ENCODE assay signal across 8 mouse cellular contexts in the genomic region with DNA sequence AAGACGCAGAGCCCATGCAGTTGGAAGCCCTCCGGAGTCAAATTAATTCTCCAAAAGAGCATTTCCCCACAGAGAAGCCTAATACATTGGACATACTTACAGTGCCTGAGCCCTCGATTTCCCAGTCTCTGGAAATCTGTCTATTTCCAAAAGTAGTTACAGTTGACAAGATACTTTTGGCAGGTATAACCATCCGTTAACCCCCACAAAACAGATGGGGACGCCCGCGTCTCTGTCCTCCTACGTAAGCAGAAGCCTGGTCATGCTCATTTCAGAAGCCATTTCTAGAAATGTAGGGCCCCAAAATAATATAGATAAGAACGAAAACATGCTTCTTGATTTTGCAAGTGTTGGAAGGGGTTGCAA. TPM values are rescaled to one million over a fixed set of nuclear protein-coding genes. Genes with fewer than 3 reads are reported as not detected.
DNase-seq lines count a peak whose midpoint lies in the region; ATAC-seq and TF ChIP-seq lines count a peak whose summit lies in the region.

No protein-coding gene starts in this region.

- H3K4me3 ChIP-seq in erythroblast, embryonic 14.5 days (replicated peaks), result peak overlapping the region; percentile 77
- H3K4me3 ChIP-seq in C2C12 (ENCODE audit: insufficient read depth, poor library complexity, severe bottlenecking), result peak overlapping the region; percentile 49
- peak overlapping the region; percentile 83 for H3K4me3 ChIP-seq in limb, embryonic 10.5 days

- no peaks in the 10 kb centered on the region for H3K79me3 ChIP-seq in C2C12 (ENCODE audit: low read depth)

- no peak for ATAC-seq in erythroblast, adult 5-6 weeks (replicated peaks; ENCODE audit: low FRiP score, poor library complexity, severe bottlenecking)

- H3K27me3 ChIP-seq in erythroblast, embryonic 14.5 days (ENCODE audit: control insufficient read depth), result no peaks in the 10 kb centered on the region
- H3K27me3 ChIP-seq in C2C12 (ENCODE audit: control insufficient read depth, insufficient read depth, insufficient read length), result no peaks in the 10 kb centered on the region
- H3K27me3 ChIP-seq in limb, embryonic 10.5 days (ENCODE audit: low read depth, poor library complexity, severe bottlenecking), result no peaks in the 10 kb centered on the region

- peak overlapping the region; percentile 81 for H3K27ac ChIP-seq in limb, embryonic 10.5 days

- peaks cover 31% of the 10 kb centered on the region for H3K4me1 ChIP-seq in erythroblast, embryonic 14.5 days (ENCODE audit: control insufficient read depth)
- H3K4me1 ChIP-seq in limb, embryonic 10.5 days, result peaks cover 18% of the 10 kb centered on the region

- DNase-seq in frontal cortex, adult 2 months (ENCODE audit: extremely low spot score in 1 of 2, low spot score in 1 of 2), result peak; percentile 69 to 83
- DNase-seq in limb, embryonic 10.5 days (ENCODE audit: low spot score), result no peak
- peak; percentile 72 to 85 for DNase-seq in right cerebral cortex, postnatal 10 days (ENCODE audit: low spot score in 2 of 2)
- DNase-seq in urinary bladder, postnatal 36 days (ENCODE audit: low spot score in 2 of 2), result no peak
- DNase-seq in kidney, adult 11 months, result no peak

- H3ac ChIP-seq in C2C12 (ENCODE audit: control insufficient read depth, insufficient read length, low read depth), result no peak overlapping the region

- H3K36me3 ChIP-seq in erythroblast, embryonic 14.5 days (ENCODE audit: control insufficient read depth), result peaks cover 24% of the 10 kb centered on the region
- peaks cover 15% of the 10 kb centered on the region for H3K36me3 ChIP-seq in C2C12 (ENCODE audit: control insufficient read depth, insufficient read depth)
- H3K36me3 ChIP-seq in limb, embryonic 10.5 days, result peaks cover 27% of the 10 kb centered on the region

- 49% methylated on average over 9 of the region's 9 CpGs for WGBS in limb, embryonic 10.5 days

- no peak for TF ChIP-seq CTCF in C2C12 (IDR thresholded peaks at IDR 0.05; ENCODE audit: control insufficient read depth, insufficient read depth, insufficient read length)

- H3K9me3 ChIP-seq in erythroblast, embryonic 14.5 days (ENCODE audit: control insufficient read depth, low read length), result no peaks in the 10 kb centered on the region
- H3K9me3 ChIP-seq in limb, embryonic 10.5 days (replicated peaks), result no peaks in the 10 kb centered on the region

- H3K79me2 ChIP-seq in C2C12 (ENCODE audit: control insufficient read depth, insufficient read depth), result no peaks in the 10 kb centered on the region

TF ChIP-seq in C2C12, 6 proteins besides CTCF, POLR2A, EP300 and RAD21:
- TF ChIP-seq MAX (IDR thresholded peaks at IDR 0.05) (no peak), MYOD1 (IDR thresholded peaks at IDR 0.05; ENCODE audit: control insufficient read depth, insufficient read length, low read depth) (no peak), MYOG (IDR thresholded peaks at IDR 0.05; ENCODE audit: control insufficient read depth, extremely low read depth, insufficient read length) (no peak), FOSL1 (IDR thresholded peaks at IDR 0.05; ENCODE audit: insufficient read depth, low read length, poor library complexity, severe bottlenecking) (no peak), USF1 (IDR thresholded peaks at IDR 0.05; ENCODE audit: low read depth) (no peak), CEBPB (IDR thresholded peaks at IDR 0.05; ENCODE audit: low read depth) (no peak)

RNA-seq across cellular contexts. Expression of a gene that starts 0.6 kb away (rescaled TPM):
- polyA plus RNA-seq in erythroblast, embryonic 14.5 days (2012), result 0.02 TPM in 1 of 2 replicates, not detected in the other
- 1.2 and 3.3 TPM in 2 replicates for total RNA-seq in erythroblast, adult 5-6 weeks (2015; ENCODE audit: low replicate concordance)
- 2.0 and 5.8 TPM in 2 replicates for total RNA-seq in erythroblast, adult 5-6 weeks (2017; ENCODE audit: low replicate concordance)
- 11.1 TPM for polyA plus RNA-seq in C2C12 (2012; fragmentation: generic; extraction: Trizol)
- polyA plus RNA-seq in frontal cortex, adult 2 months (2012; rRNA removed), result 19.7 and 22.3 TPM in 2 replicates
- polyA plus RNA-seq in limb, embryonic 10.5 days (2016; fragmentation: Nextera tagmentation; extraction: Ambion mirVana), result 20.4 and 23.7 TPM in 2 replicates

RNA-seq across cellular contexts. Expression of a gene that starts 12.3 kb away (rescaled TPM):
- polyA plus RNA-seq in erythroblast, embryonic 14.5 days (2012), result 12.6 and 15.9 TPM in 2 replicates
- total RNA-seq in erythroblast, adult 5-6 weeks (2015; ENCODE audit: low replicate concordance), result 28.2 and 37.1 TPM in 2 replicates
- 3.9 and 14.2 TPM in 2 replicates for total RNA-seq in erythroblast, adult 5-6 weeks (2017; ENCODE audit: low replicate concordance)
- 82.9 TPM for polyA plus RNA-seq in C2C12 (2012; fragmentation: generic; extraction: Trizol)
- polyA plus RNA-seq in frontal cortex, adult 2 months (2012; rRNA removed), result 76.9 and 82.6 TPM in 2 replicates
- 150 and 170 TPM in 2 replicates for polyA plus RNA-seq in limb, embryonic 10.5 days (2016; fragmentation: Nextera tagmentation; extraction: Ambion mirVana)

RNA-seq across cellular contexts. Expression of a gene that starts 34.6 kb away (rescaled TPM):
- 0.04 and 0.11 TPM in 2 replicates for polyA plus RNA-seq in erythroblast, embryonic 14.5 days (2012)
- total RNA-seq in erythroblast, adult 5-6 weeks (2015; ENCODE audit: low replicate concordance), result 74.2 and 86.5 TPM in 2 replicates
- 18.5 and 32.1 TPM in 2 replicates for total RNA-seq in erythroblast, adult 5-6 weeks (2017; ENCODE audit: low replicate concordance)
- polyA plus RNA-seq in C2C12 (2012; fragmentation: generic; extraction: Trizol), result not detected
- polyA plus RNA-seq in frontal cortex, adult 2 months (2012; rRNA removed), result 5.4 and 7.2 TPM in 2 replicates
- polyA plus RNA-seq in limb, embryonic 10.5 days (2016; fragmentation: Nextera tagmentation; extraction: Ambion mirVana), result 0.58 and 0.78 TPM in 2 replicates

RNA-seq across cellular contexts. Expression of a gene that starts 37.4 kb away (rescaled TPM):
- 0.74 and 0.84 TPM in 2 replicates for polyA plus RNA-seq in erythroblast, embryonic 14.5 days (2012)
- total RNA-seq in erythroblast, adult 5-6 weeks (2015; ENCODE audit: low replicate concordance), result 5.6 and 14.0 TPM in 2 replicates
- 2.0 and 6.5 TPM in 2 replicates for total RNA-seq in erythroblast, adult 5-6 weeks (2017; ENCODE audit: low replicate concordance)
- 37.9 TPM for polyA plus RNA-seq in C2C12 (2012; fragmentation: generic; extraction: Trizol)
- polyA plus RNA-seq in frontal cortex, adult 2 months (2012; rRNA removed), result 25.3 and 26.7 TPM in 2 replicates
- 41.3 and 48.0 TPM in 2 replicates for polyA plus RNA-seq in limb, embryonic 10.5 days (2016; fragmentation: Nextera tagmentation; extraction: Ambion mirVana)

RNA-seq across cellular contexts. Expression of a gene that starts 44.8 kb away (rescaled TPM):
- 4.2 and 4.6 TPM in 2 replicates for polyA plus RNA-seq in erythroblast, embryonic 14.5 days (2012)
- 3.8 and 4.0 TPM in 2 replicates for total RNA-seq in erythroblast, adult 5-6 weeks (2015; ENCODE audit: low replicate concordance)
- 4.2 TPM in 2 replicates for total RNA-seq in erythroblast, adult 5-6 weeks (2017; ENCODE audit: low replicate concordance)
- 11.0 TPM for polyA plus RNA-seq in C2C12 (2012; fragmentation: generic; extraction: Trizol)
- 18.9 and 22.2 TPM in 2 replicates for polyA plus RNA-seq in frontal cortex, adult 2 months (2012; rRNA removed)
- 48.2 and 52.1 TPM in 2 replicates for polyA plus RNA-seq in limb, embryonic 10.5 days (2016; fragmentation: Nextera tagmentation; extraction: Ambion mirVana)

Comparison
In these comparisons a context has a peak if more than half of its experiments do, and no peak if none do; other contexts are left out.
1. DNase-seq: peak in frontal cortex, adult 2 months (2 of 2) and right cerebral cortex, postnatal 10 days (2 of 2); none in limb, embryonic 10.5 days (single experiment), urinary bladder, postnatal 36 days (0 of 2) and kidney, adult 11 months (single experiment).
2. RNA of a gene that starts 0.6 kb away (polyA plus RNA-seq): 20.4 to 23.7 TPM in limb, embryonic 10.5 days, 19.7 to 22.3 TPM in frontal cortex, adult 2 months and 11.1 TPM in C2C12 (single experiment); 0.02 TPM in erythroblast, embryonic 14.5 days; every median in the first group is over 10 times any median in the second.
3. Peak in every context shown above with its lines, with median percentiles within 50 percentile points of each other: H3K4me3 ChIP-seq.